Mouse (Mus musculus) neural tube, embryonic 14.5 days (tissue): ENCODE data around the gene Zbtb38. TPM values are rescaled to one million over a fixed set of nuclear protein-coding genes. Genes with fewer than 3 reads are reported as not detected.

Source experiments
- ATAC-seq: fragments of 200-750 bp; cut with Nextera tagmentation; 2 replicates; pipeline ENCODE4 v1.8.0; 2017; ENCODE audit warnings: low read depth, mild to moderate bottlenecking, moderate TSS enrichment, moderate library complexity
- H3K27ac ChIP-seq: fragments of 300-500 bp; sonication (generic); 2 replicates; pipeline ENCODE4 v1.5.1; 2014; ENCODE audit warnings: low read depth, mild to moderate bottlenecking, control low read depth, low read length, moderate library complexity, mixed read lengths
- H3K27me3 ChIP-seq: fragments of 300-500 bp; sonication (generic); 2 replicates; pipeline ENCODE4 v1.6.1; 2014; ENCODE audit warnings: low read length; ENCODE audit not compliant: control insufficient read depth, insufficient read depth
- H3K36me3 ChIP-seq: fragments of 300-500 bp; sonication (generic); 2 replicates; pipeline ENCODE4 v1.6.1; 2014; ENCODE audit warnings: low read length, mixed read lengths; ENCODE audit not compliant: control insufficient read depth, insufficient read depth
- H3K4me1 ChIP-seq: fragments of 300-500 bp; sonication (generic); 2 replicates; pipeline ENCODE4 v1.6.1; 2014; ENCODE audit warnings: low read length; ENCODE audit not compliant: control insufficient read depth, insufficient read depth
- H3K4me2 ChIP-seq: fragments of 300-500 bp; sonication (generic); 2 replicates; pipeline ENCODE4 v1.6.1; 2014; ENCODE audit warnings: mild to moderate bottlenecking, low read depth, low read length, control low read depth
- H3K4me3 ChIP-seq: fragments of 300-500 bp; sonication (generic); 2 replicates; pipeline ENCODE4 v1.5.1; 2014; ENCODE audit warnings: low read depth, low read length, control low read depth, mixed read lengths
- H3K9ac ChIP-seq: fragments of 300-500 bp; sonication (generic); replicated peaks from 2 replicates; pipeline ENCODE4 v1.6.1; 2014; ENCODE audit warnings: low read depth, mild to moderate bottlenecking, control low read depth, low read length, mixed read lengths
- H3K9me3 ChIP-seq: fragments of 300-500 bp; sonication (generic); 2 replicates; pipeline ENCODE4 v1.6.1; 2016; ENCODE audit warnings: low read length; ENCODE audit not compliant: control insufficient read depth
- WGBS: fragments of 180-500 bp; shearing (Covaris S2); extraction: QIAGEN DNeasy Blood & Tissue Kit; methylation state at CpG from one replicate; pipeline ENCODE4 v1.1.7; 2014; 5-methylcytosine and 5-hydroxymethylcytosine counted together
- polyA plus RNA-seq: library from polyadenylated mRNA; unstranded; fragments of >200 nt; fragmentation: Nextera tagmentation; extraction: Ambion mirVana; gene quantifications from 2 replicates; pipeline ENCODE4 v1.2.1, GENCODE M21; 2014

Zbtb38 gene
- polyA plus RNA-seq, 1 experiment from 2014 or later = 71.2 TPM

DNA sequence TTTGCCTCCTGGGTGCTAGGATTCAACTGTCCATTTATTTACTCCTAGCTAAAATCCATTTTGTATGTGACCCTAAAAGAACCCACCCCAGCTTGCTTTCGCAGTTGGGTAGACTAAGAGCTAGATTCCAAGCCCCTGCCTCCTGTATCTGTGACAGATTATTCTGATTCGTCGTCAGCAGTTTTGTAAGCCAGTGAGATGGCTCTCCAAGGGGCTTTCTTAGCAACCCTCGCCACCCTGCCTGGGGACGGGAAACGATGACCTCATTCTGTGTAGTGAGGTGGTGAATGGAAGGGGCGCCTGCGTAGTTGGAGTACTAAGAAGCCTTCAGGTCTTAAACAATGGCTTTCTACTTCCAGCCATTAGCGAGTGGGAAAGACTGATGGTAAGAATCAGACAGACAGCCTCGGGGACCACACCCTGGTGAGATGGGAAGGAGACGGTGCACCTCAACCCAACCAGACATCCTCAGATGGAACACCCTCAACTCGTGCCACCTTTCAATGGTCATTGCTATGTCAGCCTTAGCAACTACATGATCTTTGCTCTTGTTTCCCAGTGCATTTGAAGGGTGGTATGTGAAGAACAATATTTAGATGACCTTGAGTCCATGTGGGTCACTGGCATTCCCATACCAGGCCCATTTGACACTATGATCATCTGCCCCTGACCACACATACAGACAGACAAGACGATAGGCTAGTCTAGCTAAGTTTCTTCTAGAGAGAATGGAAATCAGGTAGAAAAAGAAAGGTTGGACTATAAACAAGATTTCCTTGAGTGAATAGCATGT lies 13.9 kb downstream of the Zbtb38 start:
- Histone ChIP-seq H3K4me2 (no peak overlapping the region), H3K27ac (no peak overlapping the region), H3K4me1 (peaks cover 7% of the 10 kb centered on the region; the same call in 1 of the 2 replicates), H3K9ac (no peak overlapping the region), H3K4me3 (no peak overlapping the region), H3K27me3 (no peaks in the 10 kb centered on the region), H3K36me3 (no peaks in the 10 kb centered on the region), H3K9me3 (no peaks in the 10 kb centered on the region)
- no peak for ATAC-seq
- 80% methylated on average over 13 of the region's 13 CpGs for WGBS

- WGBS = 34% methylated on average over 4 of the region's 4 CpGs
- no peak for ATAC-seq
- Histone ChIP-seq H3K36me3 (no peaks in the 10 kb centered on the region), H3K4me2 (no peak overlapping the region), H3K9ac (no peak overlapping the region), H3K27me3 (no peaks in the 10 kb centered on the region), H3K27ac (no peak overlapping the region), H3K9me3 (no peaks in the 10 kb centered on the region), H3K4me3 (no peak overlapping the region), H3K4me1 (peaks cover 7% of the 10 kb centered on the region; the same call in 1 of the 2 replicates)
Observed at GRCm38 (mm10) chr9:96735946-96736345, 16.7 kb downstream of the Zbtb38 start.

DNA sequence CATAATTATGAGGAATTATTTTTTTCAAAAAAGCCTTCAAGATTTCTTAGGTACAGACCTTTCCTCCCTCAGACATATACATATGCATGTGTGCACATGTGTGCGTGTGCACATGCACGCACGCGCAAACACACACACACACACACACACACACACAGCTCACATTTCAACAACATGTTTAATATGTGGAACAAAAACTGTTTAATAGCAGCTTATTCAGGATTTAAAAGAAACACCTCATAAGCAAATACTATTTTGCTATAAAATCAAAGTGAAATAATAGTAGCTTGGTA lies 19.3 kb downstream of the Zbtb38 start:
- WGBS = 73% methylated on average over 4 of the region's 4 CpGs
- Histone ChIP-seq H3K9ac (peak overlapping the region; percentile 85), H3K9me3 (no peaks in the 10 kb centered on the region), H3K4me3 (peak overlapping the region; percentile 45), H3K36me3 (no peaks in the 10 kb centered on the region), H3K27me3 (no peaks in the 10 kb centered on the region), H3K4me1 (peaks cover 7% of the 10 kb centered on the region; the same call in 1 of the 2 replicates), H3K4me2 (peak overlapping the region; percentile 63), H3K27ac (peak overlapping the region; percentile 98)
- no peak for ATAC-seq

DNA sequence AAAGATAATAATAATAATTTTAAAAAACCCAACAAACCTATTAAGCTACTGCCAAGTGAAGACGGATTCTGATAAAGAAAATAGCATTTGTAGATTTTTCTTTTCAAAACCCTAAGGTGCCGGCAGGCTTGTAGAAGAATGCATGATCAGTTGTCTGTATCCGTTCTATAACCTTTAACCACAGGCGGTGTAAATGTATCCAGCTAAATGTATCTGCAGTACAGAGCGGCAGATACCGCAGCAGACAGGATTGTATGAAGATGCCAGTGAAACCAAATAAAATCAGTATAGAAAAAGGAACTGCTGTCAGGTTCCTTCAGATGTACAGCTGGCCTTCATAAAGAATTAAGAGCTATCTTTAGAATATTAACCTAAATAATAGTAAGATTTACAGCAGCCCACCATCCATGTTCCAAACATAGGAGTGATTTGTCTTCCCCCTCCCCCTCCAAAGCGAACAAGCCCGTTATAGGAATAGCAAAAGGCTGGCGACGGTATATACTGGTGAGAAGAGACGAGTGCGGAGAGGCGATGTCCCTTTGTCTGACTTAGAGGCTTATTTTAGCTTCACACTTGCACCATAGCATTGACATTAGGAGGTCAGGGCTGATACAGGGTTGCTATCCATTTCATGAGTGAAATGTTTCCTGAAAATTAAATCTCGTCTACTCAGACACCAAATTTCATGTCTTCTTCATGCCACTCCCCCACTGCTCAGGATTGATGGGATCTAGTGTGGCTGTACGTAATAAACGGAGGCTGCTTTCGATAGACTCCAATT lies 19.8 kb downstream of the Zbtb38 start:
- 44% methylated on average over 17 of the region's 17 CpGs for WGBS
- peak overlapping the region; percentile 63 for H3K4me2 ChIP-seq
- H3K27ac ChIP-seq = peak overlapping the region; percentile 98
- peak overlapping the region; percentile 85 for H3K9ac ChIP-seq
- H3K4me3 ChIP-seq = peak overlapping the region; percentile 45
- no peaks in the 10 kb centered on the region for H3K36me3 ChIP-seq
- H3K9me3 ChIP-seq = no peaks in the 10 kb centered on the region
- peak; percentile 50 for ATAC-seq
- peaks cover 10% of the 10 kb centered on the region for H3K4me1 ChIP-seq
- no peaks in the 10 kb centered on the region for H3K27me3 ChIP-seq

- Histone ChIP-seq H3K9ac (peak overlapping the region; percentile 85), H3K36me3 (no peaks in the 10 kb centered on the region), H3K4me2 (peak overlapping the region; percentile 63), H3K27me3 (no peaks in the 10 kb centered on the region), H3K4me3 (peak overlapping the region; percentile 45), H3K4me1 (peaks cover 16% of the 10 kb centered on the region), H3K9me3 (no peaks in the 10 kb centered on the region), H3K27ac (peak overlapping the region; percentile 98)
- 24% methylated on average over 14 of the region's 14 CpGs for WGBS
- peak; percentile 78 for ATAC-seq
Observed at GRCm38 (mm10) chr9:96731961-96732511, 20.6 kb downstream of the Zbtb38 start.

GRCm38 (mm10) chr9:96731039-96731895 lies 21.4 kb downstream of the Zbtb38 start:
- H3K4me2 ChIP-seq = peak overlapping the region; percentile 63
- no peaks in the 10 kb centered on the region for H3K9me3 ChIP-seq
- peak overlapping the region; percentile 98 for H3K27ac ChIP-seq
- peaks cover 24% of the 10 kb centered on the region for H3K4me1 ChIP-seq
- peak overlapping the region; percentile 85 for H3K9ac ChIP-seq
- H3K27me3 ChIP-seq = no peaks in the 10 kb centered on the region
- H3K36me3 ChIP-seq = no peaks in the 10 kb centered on the region
- H3K4me3 ChIP-seq = peak overlapping the region; percentile 45
- 61% methylated on average over 19 of the region's 19 CpGs for WGBS
- ATAC-seq = no peak

DNA sequence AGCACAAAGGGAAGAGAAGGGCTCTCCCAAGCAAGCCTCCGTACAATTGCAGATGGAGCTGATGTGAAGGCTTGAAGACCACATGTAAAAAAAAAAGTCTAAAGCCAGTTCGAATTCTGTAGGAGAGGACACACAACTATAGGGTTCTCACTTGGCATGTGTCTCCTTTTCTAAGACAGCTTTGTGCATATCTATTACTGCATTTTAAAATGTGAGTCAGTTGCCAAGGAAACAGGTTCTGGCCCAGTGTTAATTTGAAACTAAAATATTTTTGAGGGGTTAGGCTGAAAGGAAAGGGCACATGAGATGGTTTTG lies 22.4 kb downstream of the Zbtb38 start:
- H3K4me2 ChIP-seq = peak overlapping the region; percentile 63
- H3K9me3 ChIP-seq = no peaks in the 10 kb centered on the region
- peaks cover 29% of the 10 kb centered on the region for H3K4me1 ChIP-seq
- no peaks in the 10 kb centered on the region for H3K36me3 ChIP-seq
- peak overlapping the region; percentile 45 for H3K4me3 ChIP-seq
- WGBS = 79% methylated on average over 2 of the region's 2 CpGs
- peak overlapping the region; percentile 60 for H3K9ac ChIP-seq
- H3K27me3 ChIP-seq = no peaks in the 10 kb centered on the region
- ATAC-seq = no peak
- peak overlapping the region; percentile 92 for H3K27ac ChIP-seq

DNA sequence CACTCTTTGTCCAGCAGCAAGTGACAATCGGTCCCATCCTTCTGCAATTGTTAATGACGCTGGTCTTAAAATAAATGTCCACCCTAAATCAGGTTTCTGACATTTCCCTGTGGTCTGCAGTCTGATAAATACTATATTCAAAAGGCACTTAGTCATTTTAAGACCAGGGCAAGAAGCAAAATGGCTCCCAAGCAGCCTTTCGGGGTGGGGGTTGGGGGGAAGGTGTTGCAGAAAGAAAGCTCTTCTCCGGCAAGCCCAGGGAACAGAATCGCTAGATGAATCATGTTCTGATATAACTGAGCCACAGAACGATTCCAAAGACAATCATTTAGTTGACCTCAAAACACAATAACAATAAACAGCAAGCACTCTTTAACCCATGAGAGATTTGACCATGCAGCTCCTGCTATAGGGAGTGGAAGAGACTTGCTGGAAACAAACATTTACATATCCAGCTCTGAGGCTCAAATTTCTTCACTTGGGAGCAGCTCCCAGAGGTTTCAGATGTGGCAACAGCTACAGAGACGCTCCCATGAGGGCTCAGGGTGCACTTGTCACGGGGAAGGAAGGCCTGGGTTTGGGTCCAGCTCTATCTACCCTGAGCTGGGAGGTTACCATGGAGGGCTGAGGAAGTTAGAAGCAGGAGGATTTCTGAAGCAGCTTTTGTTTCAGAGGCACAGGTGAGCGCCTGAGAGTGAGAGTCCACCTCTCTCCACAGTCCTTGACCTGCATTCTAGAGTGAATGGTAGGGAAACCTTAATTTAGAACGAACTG lies 22.9 kb downstream of the Zbtb38 start:
- 52% methylated on average over 10 of the region's 10 CpGs for WGBS
- Histone ChIP-seq H3K9me3 (no peaks in the 10 kb centered on the region), H3K4me2 (peak overlapping the region; percentile 63), H3K36me3 (no peaks in the 10 kb centered on the region), H3K4me1 (peaks cover 34% of the 10 kb centered on the region), H3K27ac (peak overlapping the region; percentile 92), H3K4me3 (peak overlapping the region; percentile 45), H3K9ac (peak overlapping the region; percentile 60), H3K27me3 (no peaks in the 10 kb centered on the region)
- no peak for ATAC-seq
